Mouse (Mus musculus): ENCODE results near the gene Faap100.
"Not testable (repeated sequence)": the region's sequence is repeated elsewhere in the genome, so short reads cannot be mapped to it uniquely, and the experiment has no call there.

The Faap100 gene

GRCm38 (mm10) chr11:120378611-120379540 is at the start of gene Faap100:
Gene Faap100 (minus strand): TSS chr11:120378764.
- DNase-seq (ENCODE audit: low spot score): peak; percentile 70

GRCm38 (mm10) chr11:120426727-120427126 is 48.2 kb upstream of the Faap100 start:
- no peak for DNase-seq (ENCODE audit: low spot score)

- peak; percentile 46 for DNase-seq (ENCODE audit: low spot score)
Measured at GRCm38 (mm10) chr11:120423569-120424295, 45.2 kb upstream of the Faap100 start.

GRCm38 (mm10) chr11:120422651-120423568 is 44.3 kb upstream of the Faap100 start:
- DNase-seq (ENCODE audit: low spot score): no peak

GRCm38 (mm10) chr11:120418592-120418991 is 40.0 kb upstream of the Faap100 start:
- no peak for DNase-seq (ENCODE audit: low spot score)

GRCm38 (mm10) chr11:120417852-120418251 is 39.3 kb upstream of the Faap100 start:
- no peak for DNase-seq (ENCODE audit: low spot score)

GRCm38 (mm10) chr11:120413621-120414020 is 35.1 kb upstream of the Faap100 start:
- not testable (repeated sequence) for DNase-seq (ENCODE audit: low spot score)

- no peak for DNase-seq (ENCODE audit: low spot score)
Measured at GRCm38 (mm10) chr11:120406445-120406844, 27.9 kb upstream of the Faap100 start.

- DNase-seq (ENCODE audit: low spot score): no peak
Measured at GRCm38 (mm10) chr11:120405867-120406266, 27.3 kb upstream of the Faap100 start.

- DNase-seq (ENCODE audit: low spot score): no peak
Measured at GRCm38 (mm10) chr11:120404814-120405213, 26.2 kb upstream of the Faap100 start.

- DNase-seq (ENCODE audit: low spot score): no peak
Measured at GRCm38 (mm10) chr11:120399319-120399718, 20.8 kb upstream of the Faap100 start.

- no peak for DNase-seq (ENCODE audit: low spot score)
Measured at GRCm38 (mm10) chr11:120397602-120398001, 19.0 kb upstream of the Faap100 start.

GRCm38 (mm10) chr11:120395661-120396060 is 17.1 kb upstream of the Faap100 start:
- no peak for DNase-seq (ENCODE audit: low spot score)

- no peak for DNase-seq (ENCODE audit: low spot score)
Measured at GRCm38 (mm10) chr11:120388580-120388979, 10.0 kb upstream of the Faap100 start.

- DNase-seq (ENCODE audit: low spot score): no peak
Measured at GRCm38 (mm10) chr11:120387157-120387556, 8.6 kb upstream of the Faap100 start.

- DNase-seq (ENCODE audit: low spot score): no peak
Measured at GRCm38 (mm10) chr11:120386632-120387031, 8.1 kb upstream of the Faap100 start.

- no peak for DNase-seq (ENCODE audit: low spot score)
Measured at GRCm38 (mm10) chr11:120382509-120382908, 3.9 kb upstream of the Faap100 start.

- no peak for DNase-seq (ENCODE audit: low spot score)
Measured at GRCm38 (mm10) chr11:120381157-120381556, 2.6 kb upstream of the Faap100 start.

GRCm38 (mm10) chr11:120380271-120380670 is 1.7 kb upstream of the Faap100 start:
- no peak for DNase-seq (ENCODE audit: low spot score)

GRCm38 (mm10) chr11:120378031-120378610 is 443 bp downstream of the Faap100 start:
- DNase-seq (ENCODE audit: low spot score): no peak

GRCm38 (mm10) chr11:120377337-120377736 is 1.2 kb downstream of the Faap100 start:
- DNase-seq (ENCODE audit: low spot score): no peak
